Mouse (Mus musculus) thymus, adult 2 months (tissue): ENCODE data around the gene Map4k5. TPM values are rescaled to one million over a fixed set of nuclear protein-coding genes. Genes with fewer than 3 reads are reported as not detected.
A peak's percentile ranks its signal among the peaks of the same experiment; 100 is the strongest.

ENCODE experiments used
- DNase-seq: peaks from one replicate; pipeline ENCODE4 v3.0.0; 2021
- H3K27ac ChIP-seq: fragments of 200-500 bp; 2 replicates; pipeline ENCODE4 v1.5.1; 2012; ENCODE audit warnings: low read length, control low read depth; ENCODE audit not compliant: control insufficient read depth, insufficient read depth
- H3K27me3 ChIP-seq: fragments of 200-500 bp; 2 replicates; pipeline ENCODE4 v1.6.1; 2012; ENCODE audit warnings: mild to moderate bottlenecking, low read length, moderate library complexity, mixed read lengths; ENCODE audit not compliant: control insufficient read depth, insufficient read depth
- H3K36me3 ChIP-seq: fragments of 200-500 bp; 2 replicates; pipeline ENCODE4 v1.6.1; 2012; ENCODE audit warnings: mild to moderate bottlenecking, low read length, moderate library complexity; ENCODE audit not compliant: control insufficient read depth, insufficient read depth
- H3K4me1 ChIP-seq: fragments of 200-500 bp; replicated peaks from 2 replicates; pipeline ENCODE4 v1.6.1; 2012; ENCODE audit warnings: low read length; ENCODE audit not compliant: control insufficient read depth, insufficient read depth
- H3K4me3 ChIP-seq: fragments of 200-500 bp; 2 replicates; pipeline ENCODE4 v1.5.1; 2012; ENCODE audit warnings: mild to moderate bottlenecking, low read length, control low read depth, moderate library complexity; ENCODE audit not compliant: control insufficient read depth, insufficient read depth
- CTCF ChIP-seq: fragments of 200-500 bp; IDR thresholded peaks from 2 replicates; pipeline ENCODE4 v1.5.1; 2012; ENCODE audit warnings: mild to moderate bottlenecking, control low read depth, low read length, moderate library complexity, borderline replicate concordance; ENCODE audit not compliant: control insufficient read depth, poor library complexity, insufficient read depth; ENCODE audit errors: extremely low read depth
- POLR2A ChIP-seq: fragments of 200-500 bp; IDR thresholded peaks from 2 replicates; pipeline ENCODE4 v1.6.1; 2012; ENCODE audit warnings: mild to moderate bottlenecking, low read length, control low read depth, moderate library complexity; ENCODE audit not compliant: control insufficient read depth, poor library complexity, insufficient read depth; ENCODE audit errors: extremely low read depth
- WGBS: fragments of 180-500 bp; shearing (Covaris S2); methylation state at CpG from one replicate; pipeline ENCODE4 v1.1.7; 2018; 5-methylcytosine and 5-hydroxymethylcytosine counted together
- polyA plus RNA-seq: library from polyadenylated mRNA; depleted of rRNA; stranded (reverse); fragments of >200 nt; gene quantifications from 2 replicates; pipeline ENCODE4 v1.2.3, GENCODE M21; 2012

Gene Map4k5
- polyA plus RNA-seq, 1 experiment, result 11.3 TPM

DNA sequence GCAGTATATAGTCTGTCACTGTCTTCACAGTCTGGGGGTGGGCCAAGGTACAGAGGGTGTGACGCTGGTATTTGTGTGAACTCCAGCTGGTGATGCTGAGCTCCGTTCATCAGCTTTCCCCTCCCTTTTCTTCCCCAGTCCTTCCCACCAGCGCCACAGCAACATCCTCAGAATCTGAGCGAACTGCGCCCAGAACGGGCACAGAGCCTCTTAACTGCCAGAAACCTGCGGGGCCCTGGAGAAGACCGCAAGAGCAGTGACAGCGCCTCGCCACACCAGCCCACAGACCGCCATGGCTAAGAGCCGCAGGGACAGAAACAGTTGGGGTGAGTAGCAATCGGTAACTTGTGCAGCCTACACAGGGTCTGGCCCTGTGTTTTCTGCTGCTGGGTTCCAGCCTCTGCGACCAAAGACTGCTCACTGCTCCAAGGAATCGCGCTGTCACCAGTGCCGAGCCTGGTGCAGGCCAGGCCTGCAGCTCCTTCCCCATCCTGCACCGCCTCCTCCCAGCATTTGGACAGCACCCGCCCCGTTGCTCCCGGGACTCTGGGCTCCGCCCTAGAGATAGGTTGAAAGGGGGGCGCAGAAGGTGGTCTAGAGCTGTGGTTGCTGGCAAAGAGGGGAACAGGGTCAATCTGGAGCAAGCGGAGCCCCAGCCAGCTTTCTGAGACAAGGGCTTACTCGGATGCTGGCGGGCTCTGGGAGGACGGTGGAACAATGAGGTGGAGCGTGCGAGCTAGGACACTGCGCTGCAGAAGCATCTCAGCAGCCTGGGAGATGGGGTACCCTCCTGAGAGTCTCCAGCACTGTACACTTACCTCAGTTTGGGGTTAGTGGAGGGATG, 14.9 kb upstream of the Map4k5 start:
- DNase-seq, result no peak
- 36% methylated on average over 30 of the region's 30 CpGs for WGBS
- TF ChIP-seq CTCF (no peak), POLR2A (no peak)
- Histone ChIP-seq H3K27ac (no peak overlapping the region), H3K4me3 (no peak overlapping the region), H3K27me3 (no peaks in the 10 kb centered on the region), H3K4me1 (0 out of 2 replicates have a peak, but pooled peaks cover 3% of the 10 kb centered on the region), H3K36me3 (no peaks in the 10 kb centered on the region)

DNA sequence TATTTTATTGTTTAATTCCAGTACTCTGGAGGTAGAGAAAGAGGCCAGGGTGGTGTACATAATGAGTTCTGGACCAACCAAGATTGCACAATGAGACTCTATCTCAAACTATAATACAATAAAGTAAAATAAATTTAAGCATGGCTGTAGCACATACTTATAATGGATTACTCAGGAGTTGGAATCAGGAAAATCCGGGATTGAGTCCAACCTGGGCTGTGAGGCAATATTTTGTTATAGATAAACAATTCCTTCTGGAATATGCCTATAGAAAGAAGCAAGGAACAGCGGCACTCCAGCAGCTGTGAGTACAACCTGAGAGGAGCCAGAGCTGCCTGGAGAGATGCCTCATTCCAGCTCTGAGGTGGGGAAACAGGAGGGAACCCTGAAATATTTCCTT, 12.0 kb upstream of the Map4k5 start:
- TF ChIP-seq CTCF, result no peak
- no peak for TF ChIP-seq POLR2A
- H3K27ac ChIP-seq, result no peak overlapping the region

DNA sequence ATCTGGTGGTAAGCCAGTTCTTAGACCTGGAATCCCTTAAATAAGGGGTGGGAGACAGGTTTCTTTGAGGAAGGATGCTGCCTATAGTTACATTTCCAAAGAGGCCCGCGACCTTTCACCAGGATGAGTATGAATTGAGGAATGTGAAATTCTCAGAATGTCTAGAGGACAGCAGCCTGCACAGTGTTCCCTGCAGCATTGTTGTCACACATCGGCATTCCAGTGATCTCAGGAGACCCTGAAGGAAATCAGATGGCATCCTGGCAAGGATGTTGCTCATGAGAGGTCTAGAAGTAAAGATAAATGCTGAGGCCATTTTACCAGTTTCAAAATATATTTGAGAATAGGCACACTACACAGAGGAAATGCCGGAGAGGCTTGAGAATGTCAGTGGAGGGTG, 5.1 kb upstream of the Map4k5 start:
- TF ChIP-seq CTCF (no peak), POLR2A (no peak)

More for the DNA sequence above, 12.0 kb upstream of the Map4k5 start:
- DNase-seq, result no peak
- WGBS, result 87% methylated on average over 2 of the region's 2 CpGs
- Histone ChIP-seq H3K4me3 (no peak overlapping the region), H3K36me3 (no peaks in the 10 kb centered on the region), H3K27me3 (no peaks in the 10 kb centered on the region), H3K4me1 (no peaks in the 10 kb centered on the region)

DNA sequence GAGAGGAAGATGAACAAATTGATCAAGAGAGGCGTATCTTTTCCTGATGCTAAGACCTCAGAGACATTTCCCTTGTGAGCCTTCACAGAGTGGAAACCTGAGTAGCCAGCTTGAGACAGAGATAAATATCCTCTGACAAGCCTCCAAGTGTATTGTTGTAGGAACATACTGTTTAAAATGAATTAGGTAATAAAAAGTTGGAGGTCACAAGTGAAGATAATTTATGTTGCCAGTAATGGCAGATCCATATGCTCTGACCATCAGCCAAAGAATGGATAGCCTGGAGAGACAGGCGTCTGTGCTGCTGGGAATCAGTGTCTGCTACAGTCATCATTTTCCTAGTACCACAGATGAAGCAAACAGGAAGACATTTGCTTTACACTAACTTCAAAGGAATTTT, 2.0 kb upstream of the Map4k5 start:
- no peaks in the 10 kb centered on the region; the same call in 1 of the 2 replicates for H3K27me3 ChIP-seq
- H3K4me1 ChIP-seq, result peaks cover 10% of the 10 kb centered on the region
- WGBS, result 51% methylated on average over 2 of the region's 2 CpGs
- TF ChIP-seq CTCF (no peak), POLR2A (no peak)
- H3K36me3 ChIP-seq, result no peaks in the 10 kb centered on the region
- H3K4me3 ChIP-seq, result no peak overlapping the region
- no peak for DNase-seq
- H3K27ac ChIP-seq, result no peak overlapping the region

More for the DNA sequence above, 5.1 kb upstream of the Map4k5 start:
- H3K27ac ChIP-seq, result no peak overlapping the region
- H3K4me3 ChIP-seq, result no peak overlapping the region
- 0 out of 2 replicates have a peak, but pooled peaks cover 2% of the 10 kb centered on the region for H3K4me1 ChIP-seq
- WGBS, result 97% methylated on average over 4 of the region's 4 CpGs
- H3K27me3 ChIP-seq, result no peaks in the 10 kb centered on the region; the same call in 1 of the 2 replicates
- H3K36me3 ChIP-seq, result no peaks in the 10 kb centered on the region
- no peak for DNase-seq

DNA sequence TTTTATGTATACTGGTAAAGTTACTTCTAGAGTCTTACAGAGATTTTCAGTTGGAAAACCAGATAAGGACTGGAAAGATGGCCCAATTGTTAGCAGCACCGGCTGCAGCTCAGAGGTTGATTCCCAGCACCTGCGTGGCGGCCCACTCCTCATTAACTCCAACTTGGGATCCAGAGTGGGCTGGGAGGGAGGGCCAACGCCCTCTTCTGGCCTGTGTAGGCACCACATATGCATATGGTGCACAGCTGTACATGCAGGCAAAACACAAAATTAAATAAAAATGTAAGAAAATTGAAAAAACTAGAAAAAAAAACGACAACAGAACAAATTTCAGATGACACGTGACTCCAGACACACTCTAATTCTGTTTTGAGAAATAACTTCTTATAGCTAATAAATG, 927 bp upstream of the Map4k5 start:
- Histone ChIP-seq H3K36me3 (no peaks in the 10 kb centered on the region), H3K4me1 (peaks cover 10% of the 10 kb centered on the region), H3K27ac (no peak overlapping the region), H3K27me3 (no peaks in the 10 kb centered on the region; the same call in 1 of the 2 replicates), H3K4me3 (no peak overlapping the region)
- DNase-seq, result no peak
- TF ChIP-seq POLR2A (no peak), CTCF (peak; percentile 48; the same call in 1 of the 2 replicates)
- WGBS, result 81% methylated on average over 6 of the region's 6 CpGs

DNA sequence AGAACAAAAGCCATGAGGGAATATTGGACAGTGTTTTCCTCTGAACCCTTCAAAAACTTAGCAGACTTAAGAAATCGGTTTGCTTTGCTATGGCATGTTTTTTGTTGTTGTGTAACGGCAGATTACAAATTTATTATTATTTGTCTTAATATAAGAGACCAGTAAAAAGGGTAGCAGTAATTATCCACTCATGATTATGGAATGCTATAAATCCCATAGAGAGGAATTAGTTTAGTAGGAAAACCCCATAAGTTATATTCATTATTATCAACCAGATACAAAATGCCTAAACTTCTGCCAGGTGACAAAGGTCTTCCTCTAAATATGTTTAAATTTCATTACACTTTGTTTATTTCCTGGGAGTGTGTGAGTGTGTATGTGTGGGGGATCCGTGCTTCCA, 1.3 kb downstream of the Map4k5 start:
- H3K27me3 ChIP-seq, result no peaks in the 10 kb centered on the region; the same call in 1 of the 2 replicates
- no peak overlapping the region for H3K27ac ChIP-seq
- H3K4me1 ChIP-seq, result peaks cover 10% of the 10 kb centered on the region
- no peak for DNase-seq
- peak overlapping the region; percentile 80 for H3K4me3 ChIP-seq
- H3K36me3 ChIP-seq, result no peaks in the 10 kb centered on the region
- WGBS, result 75% methylated on average over 3 of the region's 3 CpGs
- TF ChIP-seq CTCF, result no peak
- no peak for TF ChIP-seq POLR2A
